Mouse (Mus musculus): ENCODE results near the gene Spata13.
A peak's percentile ranks its signal among the peaks of the same experiment; 100 is the strongest.

Spata13 gene

GRCm38 (mm10) chr14:60633961-60634864 is at the start of gene Spata13:
TSS of gene Spata13 (plus strand) at chr14:60634001.
- DNase-seq (ENCODE audit: inconsistent age in 2 of 2, low spot score in 1 of 2), result peak; percentile 96 to 99

- peak in 1 of 2 experiments; percentile 42 for DNase-seq (ENCODE audit: inconsistent age in 2 of 2, low spot score in 1 of 2)
Measured at GRCm38 (mm10) chr14:60586687-60587453, 46.9 kb upstream of the Spata13 start.

DNA sequence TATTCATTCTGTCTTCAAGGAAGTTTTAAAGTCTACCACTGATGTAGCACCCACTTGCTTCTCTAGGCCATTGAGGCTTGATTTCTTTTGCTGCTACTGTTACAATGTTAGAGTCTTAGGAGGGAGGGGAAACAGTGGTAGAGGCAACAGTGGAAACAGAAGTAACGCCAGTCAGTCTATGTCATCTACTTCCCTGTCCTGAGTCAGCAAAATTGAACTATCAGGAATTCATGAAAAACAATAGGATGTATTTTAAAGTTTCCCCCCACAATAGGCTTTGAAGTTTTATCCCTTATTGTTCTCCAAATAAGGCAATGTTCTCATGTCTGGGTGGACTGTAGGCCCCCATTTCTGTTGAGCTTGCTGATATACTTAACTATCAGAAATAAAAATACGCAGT is 44.8 kb upstream of the Spata13 start:
- no peak for DNase-seq (ENCODE audit: inconsistent age in 2 of 2, low spot score in 1 of 2)

DNA sequence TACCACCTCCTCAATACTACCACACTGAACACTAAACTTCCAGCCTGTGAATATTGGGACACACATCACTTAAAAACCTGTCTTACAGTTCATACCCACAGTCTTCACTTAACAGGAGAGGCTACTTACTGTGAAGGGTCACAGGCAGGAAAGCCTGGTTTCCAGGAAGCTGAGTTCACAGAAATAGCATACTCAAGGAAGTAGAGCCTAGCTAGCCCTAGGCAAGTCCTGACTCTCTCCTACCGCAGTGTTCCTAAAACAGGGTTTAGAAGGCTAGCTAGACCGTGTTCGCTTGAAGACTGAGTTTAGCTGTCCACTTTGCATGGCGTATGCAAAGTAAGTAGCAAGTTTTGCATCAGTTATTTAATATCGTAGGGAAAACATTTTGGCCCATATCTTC is 41.5 kb upstream of the Spata13 start:
- no peak for DNase-seq (ENCODE audit: inconsistent age in 2 of 2, low spot score in 1 of 2)

DNA sequence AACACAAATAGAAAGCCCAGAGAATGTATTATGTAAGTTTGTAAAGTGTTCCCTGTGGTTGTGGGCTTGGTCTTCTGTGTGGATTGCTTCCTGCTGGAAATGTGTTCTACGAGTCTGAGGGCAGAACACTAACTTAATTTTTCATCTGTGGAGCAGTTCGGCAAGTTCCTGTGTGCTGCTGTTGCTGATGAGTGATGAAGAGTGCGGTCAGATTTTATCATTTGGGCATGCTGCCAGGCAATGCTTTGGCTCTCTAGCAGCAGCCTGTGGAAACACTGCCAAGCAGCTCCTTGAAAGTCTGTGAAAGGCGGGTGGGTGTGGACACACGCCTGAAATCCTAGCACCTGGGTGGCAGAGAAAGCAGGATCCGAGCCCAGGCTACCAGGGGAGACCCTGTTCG is 41.0 kb upstream of the Spata13 start:
- peak; percentile 85 to 91 for DNase-seq (ENCODE audit: inconsistent age in 2 of 2, low spot score in 1 of 2)

- DNase-seq (ENCODE audit: inconsistent age in 2 of 2, low spot score in 1 of 2), result no peak
Measured at GRCm38 (mm10) chr14:60597571-60597970, 36.2 kb upstream of the Spata13 start.

DNA sequence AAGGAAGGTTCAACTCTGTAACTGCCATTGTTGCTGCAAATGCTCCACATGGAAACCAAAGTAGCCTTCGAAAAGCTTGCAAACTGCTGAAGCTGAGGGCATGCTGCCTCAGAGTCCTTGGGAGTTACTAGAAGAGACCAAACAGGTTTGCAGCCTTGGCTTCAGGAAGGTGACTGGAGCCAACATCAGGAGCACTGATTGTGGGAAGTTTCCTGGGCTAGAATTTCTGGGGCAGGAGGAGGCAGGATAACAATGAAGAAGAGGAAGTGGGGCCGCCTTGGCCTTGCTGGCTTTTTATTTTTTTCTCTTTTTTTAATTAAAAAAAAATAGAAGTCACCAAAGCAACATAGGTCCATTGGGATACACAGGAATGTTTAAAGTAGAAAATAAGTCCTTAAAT is 34.8 kb upstream of the Spata13 start:
- no peak for DNase-seq (ENCODE audit: inconsistent age in 2 of 2, low spot score in 1 of 2)

- DNase-seq (ENCODE audit: inconsistent age in 2 of 2, low spot score in 1 of 2), result no peak
Measured at GRCm38 (mm10) chr14:60605564-60605963, 28.2 kb upstream of the Spata13 start.

- peak in 1 of 2 experiments; percentile 49 for DNase-seq (ENCODE audit: inconsistent age in 2 of 2, low spot score in 1 of 2)
Measured at GRCm38 (mm10) chr14:60606194-60606593, 27.6 kb upstream of the Spata13 start.

DNA sequence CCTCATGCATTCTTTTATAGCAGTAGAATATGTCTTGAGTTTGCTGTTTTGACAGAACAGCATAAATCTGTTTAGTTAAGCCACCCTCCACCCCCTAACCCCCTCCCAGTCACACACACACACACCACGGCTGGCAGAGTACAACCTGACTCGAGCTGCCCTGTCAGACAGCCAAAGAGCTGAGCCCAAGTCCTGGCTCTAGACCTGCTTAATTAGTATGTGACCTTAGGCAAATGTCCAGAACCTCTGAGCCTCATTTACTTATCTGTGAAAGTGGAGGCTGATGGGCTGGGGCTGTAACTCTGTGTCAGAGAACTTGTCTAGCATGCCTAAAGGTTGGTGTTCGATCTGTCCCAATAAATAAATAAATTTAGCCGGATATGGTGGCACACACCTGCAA is 26.1 kb upstream of the Spata13 start:
- peak in 1 of 2 experiments; percentile 46 for DNase-seq (ENCODE audit: inconsistent age in 2 of 2, low spot score in 1 of 2)

GRCm38 (mm10) chr14:60609160-60609559 is 24.6 kb upstream of the Spata13 start:
- no peak for DNase-seq (ENCODE audit: inconsistent age in 2 of 2, low spot score in 1 of 2)

GRCm38 (mm10) chr14:60612671-60613070 is 21.1 kb upstream of the Spata13 start:
- no peak for DNase-seq (ENCODE audit: inconsistent age in 2 of 2, low spot score in 1 of 2)

GRCm38 (mm10) chr14:60621076-60621475 is 12.7 kb upstream of the Spata13 start:
- DNase-seq (ENCODE audit: inconsistent age in 2 of 2, low spot score in 1 of 2), result peak in 1 of 2 experiments; percentile 73

- peak; percentile 44 to 81 for DNase-seq (ENCODE audit: inconsistent age in 2 of 2, low spot score in 1 of 2)
Measured at GRCm38 (mm10) chr14:60625486-60625885, 8.3 kb upstream of the Spata13 start.

DNA sequence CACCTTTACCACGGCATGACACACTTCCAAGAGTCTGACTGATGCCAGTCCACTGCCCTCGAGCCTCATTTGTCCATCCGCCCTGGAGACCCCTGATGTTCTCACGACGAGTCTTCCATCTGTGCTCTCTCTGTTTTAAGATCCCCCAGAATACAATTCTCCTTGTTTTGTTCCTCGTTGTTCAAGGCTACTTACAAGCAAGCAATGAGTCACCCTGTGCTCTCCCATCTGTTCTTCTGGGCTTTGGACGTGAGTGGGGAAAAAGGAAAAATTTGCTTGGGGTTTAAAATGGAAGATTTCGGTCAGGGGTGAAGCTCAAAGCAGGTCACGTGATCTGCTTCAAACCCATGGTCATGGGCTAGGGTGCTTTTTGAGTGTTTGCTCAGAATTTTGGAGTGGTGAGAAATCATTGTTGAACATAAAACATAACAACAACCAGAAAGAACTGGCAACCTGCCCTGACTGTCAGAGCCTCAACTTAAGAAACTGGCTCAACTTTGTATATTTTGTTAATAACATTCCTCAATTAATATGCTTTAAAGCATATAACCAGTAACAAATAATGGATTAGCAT is 3.8 kb upstream of the Spata13 start:
- DNase-seq (ENCODE audit: inconsistent age in 2 of 2, low spot score in 1 of 2), result peak; percentile 45 to 81

DNA sequence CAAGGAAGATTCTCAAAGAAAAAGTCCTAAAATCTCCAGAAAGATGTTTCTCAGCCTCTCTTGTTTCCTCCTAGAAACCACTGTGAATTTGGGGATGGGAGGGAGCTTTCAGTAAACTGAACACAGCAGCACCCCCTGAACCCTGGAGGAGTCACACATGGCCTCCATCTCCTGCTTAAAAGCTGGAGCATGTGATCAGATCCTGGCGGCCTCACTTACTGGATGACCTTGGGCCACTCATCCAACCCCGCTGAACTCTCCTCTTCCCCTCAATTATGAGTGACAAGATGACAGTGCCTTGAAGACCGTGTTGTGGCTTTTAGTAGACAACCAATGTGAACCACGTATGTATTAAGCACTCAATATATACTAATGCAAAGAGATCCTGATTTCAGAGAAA is 2.8 kb upstream of the Spata13 start:
- peak; percentile 69 to 88 for DNase-seq (ENCODE audit: inconsistent age in 2 of 2, low spot score in 1 of 2)

DNA sequence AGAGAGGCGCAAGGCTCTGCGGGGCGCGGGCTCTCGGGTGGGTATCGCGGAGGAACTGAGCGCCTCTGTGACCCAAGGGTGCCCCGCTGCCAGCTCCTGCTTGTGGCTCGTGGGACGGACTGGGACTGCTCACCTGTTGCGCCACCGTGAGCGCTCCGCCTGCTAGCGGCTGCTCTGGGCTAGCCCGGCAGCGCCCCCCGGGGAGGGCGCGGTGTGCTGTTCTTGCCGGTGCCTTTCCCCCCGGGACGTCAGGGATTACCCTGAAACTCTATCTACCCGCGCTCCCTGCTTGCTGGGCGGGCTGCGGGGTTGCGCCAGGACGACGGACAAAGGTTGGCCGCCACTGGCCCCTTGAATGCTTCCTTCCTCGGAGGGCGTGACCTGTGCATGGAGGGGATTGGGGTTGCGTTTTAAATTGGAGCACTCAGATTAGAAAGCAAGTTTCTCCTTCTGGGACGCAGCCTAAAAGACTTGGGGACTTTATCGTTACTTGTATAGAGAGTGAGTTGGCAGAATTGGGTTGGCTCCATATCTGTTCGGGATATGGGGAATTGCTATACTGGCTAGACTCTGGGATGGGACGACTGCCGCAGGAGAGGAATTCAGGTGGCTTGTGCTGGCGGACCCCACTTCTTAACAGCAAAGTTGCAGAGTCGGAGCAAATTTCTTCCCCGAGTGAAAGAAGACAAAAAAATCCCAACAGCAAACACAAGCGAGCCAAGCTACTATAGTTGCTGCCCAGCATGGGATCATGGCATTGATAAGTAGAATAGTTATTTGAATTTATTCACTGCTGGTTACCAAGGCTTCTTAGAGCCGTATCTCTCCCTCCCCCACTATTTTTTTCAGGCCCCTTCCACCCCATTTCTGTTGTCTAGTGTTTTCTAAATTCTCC is 1.3 kb downstream of the Spata13 start:
- DNase-seq (ENCODE audit: inconsistent age in 2 of 2, low spot score in 1 of 2), result peak in 1 of 2 experiments; percentile 44

DNA sequence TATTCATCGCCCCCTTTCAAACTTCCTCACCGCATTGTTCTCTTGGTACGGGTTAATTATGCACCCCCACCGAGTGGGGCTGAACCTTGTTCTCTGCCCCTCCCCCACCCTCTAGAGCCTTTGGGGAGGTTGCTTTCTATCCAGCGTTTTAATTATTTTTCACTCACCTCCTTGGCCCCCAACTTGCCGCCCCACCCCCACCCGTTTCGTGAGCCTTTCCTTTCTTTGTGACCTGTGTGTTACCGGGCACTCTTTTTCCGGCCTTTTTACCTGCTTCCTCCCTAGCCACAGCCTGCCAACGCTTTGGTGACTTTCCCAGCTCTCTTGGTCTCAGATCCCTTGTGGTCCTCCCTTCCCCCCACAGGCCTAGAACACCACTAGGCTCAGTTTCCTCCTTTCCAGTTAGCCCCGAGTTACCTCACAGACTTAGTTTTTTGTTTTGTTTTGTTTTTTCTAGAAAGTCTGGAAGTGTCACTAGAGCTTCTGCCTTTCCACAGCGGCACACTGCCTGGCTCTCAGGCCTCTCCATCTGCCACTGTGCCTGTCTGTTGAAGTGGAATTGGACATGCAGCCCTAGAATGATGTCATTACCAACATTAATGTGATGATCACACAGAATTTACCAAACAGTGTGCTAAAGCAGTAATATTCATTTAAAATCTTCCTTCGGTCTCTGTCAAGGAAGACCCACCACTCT is 2.3 kb downstream of the Spata13 start:
- DNase-seq (ENCODE audit: inconsistent age in 2 of 2, low spot score in 1 of 2), result no peak

GRCm38 (mm10) chr14:60636608-60636980 is 2.8 kb downstream of the Spata13 start:
- DNase-seq (ENCODE audit: inconsistent age in 2 of 2, low spot score in 1 of 2), result peak in 1 of 2 experiments; percentile 63

GRCm38 (mm10) chr14:60636996-60637395 is 3.2 kb downstream of the Spata13 start:
- DNase-seq (ENCODE audit: inconsistent age in 2 of 2, low spot score in 1 of 2), result peak in 1 of 2 experiments; percentile 53

Measured in adrenal gland, adult (tissue).